Mouse (Mus musculus) megakaryocyte, embryonic 14.5 days (primary cell): Measurements from ENCODE around the gene Nek8. TPM values are rescaled to one million over a fixed set of nuclear protein-coding genes. Genes with fewer than 3 reads are reported as not detected.

Experiments used
- H3K27me3 ChIP-seq: replicated peaks from 2 replicates; pipeline ENCODE3; 2012; ENCODE audit warnings: inconsistent platforms
- H3K36me3 ChIP-seq: replicated peaks from 2 replicates; pipeline ENCODE3; 2012; ENCODE audit warnings: low read length, inconsistent platforms, mixed read lengths
- H3K4me1 ChIP-seq: 2 replicates; pipeline ENCODE4 v1.6.1; 2012; ENCODE audit warnings: inconsistent platforms
- H3K4me3 ChIP-seq: replicated peaks from 2 replicates; pipeline ENCODE3; 2012; ENCODE audit warnings: moderate library complexity, mild to moderate bottlenecking, inconsistent platforms
- H3K9me3 ChIP-seq: 2 replicates; pipeline ENCODE4 v1.6.1; 2012; ENCODE audit warnings: inconsistent platforms
- FLI1 ChIP-seq: IDR thresholded peaks from 2 replicates; pipeline ENCODE4 v1.6.1; 2012; ENCODE audit warnings: low read length, inconsistent platforms, mixed read lengths
- GATA1 ChIP-seq: IDR thresholded peaks from 3 replicates; pipeline ENCODE4 v1.6.1; 2012; ENCODE audit warnings: mixed read lengths, low read length, inconsistent platforms, borderline replicate concordance
- polyA plus RNA-seq: library from polyadenylated mRNA; stranded (reverse); fragments of >175 nt; gene quantifications from 2 replicates; pipeline ENCODE4 v1.2.3, GENCODE M21; 2012; ENCODE audit warnings: low replicate concordance; ENCODE audit not compliant: insufficient read depth

Gene Nek8
- polyA plus RNA-seq, 1 experiment, result 2.2 TPM

DNA sequence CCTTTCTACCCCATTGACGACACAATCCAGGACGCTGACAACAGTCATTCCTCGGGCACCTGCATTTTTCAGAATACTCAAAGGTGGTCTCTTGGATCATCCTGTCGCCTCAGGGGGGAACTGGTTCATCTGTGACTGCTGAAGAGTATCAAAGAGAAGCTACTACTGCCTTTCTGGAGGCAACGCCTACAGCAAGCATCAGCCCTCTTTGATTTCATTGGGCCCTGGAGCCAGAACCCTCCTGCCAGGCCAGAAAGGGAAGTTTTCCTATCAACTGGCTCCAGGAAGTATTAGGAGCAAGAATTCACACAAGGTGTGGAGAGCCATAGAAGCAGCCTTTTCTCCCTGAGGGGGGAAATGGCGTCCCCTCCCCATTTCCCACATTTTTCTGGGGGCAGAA, 9.8 kb downstream of the Nek8 start:
- Histone ChIP-seq H3K4me3 (no peak overlapping the region), H3K27me3 (peaks cover 47% of the 10 kb centered on the region), H3K9me3 (no peaks in the 10 kb centered on the region), H3K36me3 (peaks cover 31% of the 10 kb centered on the region), H3K4me1 (peaks cover 72% of the 10 kb centered on the region)
- TF ChIP-seq FLI1 (no peak), GATA1 (no peak)

DNA sequence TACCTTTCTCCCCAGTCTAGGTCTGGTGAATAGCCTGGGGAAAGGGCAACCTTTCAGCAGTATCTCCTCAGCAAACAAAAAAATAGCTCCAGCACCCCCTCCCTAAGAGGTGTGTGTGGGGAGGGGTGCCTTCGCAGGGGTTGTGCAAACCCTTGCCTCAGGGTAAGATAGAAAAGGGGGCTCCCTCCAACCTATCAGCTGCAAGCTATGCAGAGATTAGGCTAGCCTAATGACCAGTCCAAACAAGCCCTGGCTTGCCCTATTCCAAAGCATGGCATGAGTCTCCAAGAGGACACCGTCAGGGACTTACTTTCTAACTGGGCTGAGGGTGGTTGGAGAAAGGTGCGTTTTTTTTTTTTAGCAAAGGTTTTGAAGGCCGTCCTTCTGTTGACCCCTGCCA, 10.3 kb downstream of the Nek8 start:
- Histone ChIP-seq H3K4me3 (peak overlapping the region; percentile 96), H3K36me3 (peaks cover 33% of the 10 kb centered on the region), H3K27me3 (peaks cover 49% of the 10 kb centered on the region), H3K4me1 (peaks cover 74% of the 10 kb centered on the region), H3K9me3 (no peaks in the 10 kb centered on the region)
- TF ChIP-seq GATA1 (no peak), FLI1 (no peak)

DNA sequence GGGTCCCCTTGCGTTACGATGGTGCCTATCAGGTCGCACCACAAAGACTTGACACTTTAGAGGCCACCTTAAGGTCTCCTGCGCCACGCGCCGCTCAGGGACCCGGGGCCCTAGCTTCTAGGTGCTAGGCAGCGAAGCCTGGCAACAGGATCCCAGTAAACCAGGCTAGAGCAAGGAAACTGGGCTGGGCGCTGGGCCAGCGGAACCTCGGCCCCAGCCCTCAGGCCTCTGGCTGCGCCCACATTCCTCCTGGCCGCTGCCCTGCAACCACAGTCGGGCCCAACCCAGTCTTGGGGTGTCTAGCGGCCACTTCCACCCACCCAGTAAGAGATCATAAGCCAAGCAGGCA, 10.7 kb downstream of the Nek8 start:
- no peaks in the 10 kb centered on the region for H3K9me3 ChIP-seq
- peaks cover 78% of the 10 kb centered on the region for H3K4me1 ChIP-seq
- peak overlapping the region; percentile 96 for H3K4me3 ChIP-seq
- peaks cover 50% of the 10 kb centered on the region for H3K27me3 ChIP-seq
- no peak for TF ChIP-seq GATA1
- TF ChIP-seq FLI1, result no peak
- H3K36me3 ChIP-seq, result peaks cover 33% of the 10 kb centered on the region

DNA sequence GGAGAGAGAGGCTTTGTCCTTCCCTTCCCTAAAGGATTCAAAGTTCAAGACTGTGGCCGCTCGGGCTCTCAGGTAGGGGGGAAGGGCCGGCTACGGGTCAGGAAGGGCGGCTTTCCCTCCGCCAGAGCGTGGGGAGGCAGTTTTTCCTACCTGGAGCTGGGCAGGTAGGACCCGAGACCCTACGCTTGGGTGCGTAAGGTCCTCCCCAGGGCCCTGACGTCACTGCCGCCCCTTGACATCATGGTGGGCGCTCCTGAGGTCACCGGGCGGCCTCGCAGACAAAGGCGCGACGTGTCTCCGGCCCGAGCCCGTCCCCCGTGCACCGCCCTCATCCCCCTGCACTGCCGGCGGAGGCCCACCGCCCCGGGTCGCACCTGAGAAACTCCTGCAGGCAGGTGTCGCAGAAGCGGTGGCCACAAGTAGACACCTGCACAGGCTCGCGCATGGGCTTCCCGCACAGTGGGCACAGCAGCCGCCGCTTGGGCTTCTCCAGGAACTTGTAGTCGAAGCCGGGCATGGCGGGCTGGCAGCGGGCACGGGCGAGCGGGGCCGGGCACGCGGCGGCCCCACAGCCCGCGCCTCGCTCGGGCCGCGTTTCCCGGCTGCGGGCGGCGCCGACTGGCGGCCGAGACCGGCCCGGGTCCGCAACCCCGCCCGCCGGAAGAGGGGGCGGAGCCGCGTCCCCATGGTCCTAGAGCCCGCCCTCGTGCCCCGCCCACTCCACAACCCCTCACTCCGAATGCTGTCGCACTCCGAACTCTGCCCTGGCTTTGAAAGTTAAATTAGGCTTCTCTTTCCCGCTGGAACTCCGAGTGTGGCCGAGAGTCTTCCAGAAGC, 11.3 kb downstream of the Nek8 start, which contains the start of gene Traf4:
Traf4 (minus strand) TSS at position 666 of the 837 bp plus-strand sequence.
- Histone ChIP-seq H3K36me3 (peaks cover 35% of the 10 kb centered on the region), H3K9me3 (no peaks in the 10 kb centered on the region), H3K4me3 (peak within 1 kb of the TSS; percentile 96), H3K27me3 (peaks cover 52% of the 10 kb centered on the region), H3K4me1 (peaks cover 77% of the 10 kb centered on the region)
- TF ChIP-seq GATA1, result no peak
- no peak for TF ChIP-seq FLI1

GRCm38 (mm10) chr11:78164604-78164923, 11.9 kb downstream of the Nek8 start:
- no peak for TF ChIP-seq GATA1
- TF ChIP-seq FLI1, result no peak
- Histone ChIP-seq H3K27me3 (peaks cover 52% of the 10 kb centered on the region), H3K9me3 (no peaks in the 10 kb centered on the region), H3K4me3 (peak overlapping the region; percentile 96), H3K4me1 (peaks cover 80% of the 10 kb centered on the region), H3K36me3 (peaks cover 41% of the 10 kb centered on the region)

GRCm38 (mm10) chr11:78163681-78164603, 12.5 kb downstream of the Nek8 start:
- TF ChIP-seq GATA1 (no peak), FLI1 (no peak)
- Histone ChIP-seq H3K27me3 (peaks cover 49% of the 10 kb centered on the region), H3K9me3 (no peaks in the 10 kb centered on the region), H3K36me3 (peaks cover 41% of the 10 kb centered on the region), H3K4me3 (peak overlapping the region; percentile 96), H3K4me1 (peaks cover 80% of the 10 kb centered on the region)

- peak overlapping the region; percentile 96 for H3K4me3 ChIP-seq
Measured at GRCm38 (mm10) chr11:78163045-78163444, 13.4 kb downstream of the Nek8 start.

DNA sequence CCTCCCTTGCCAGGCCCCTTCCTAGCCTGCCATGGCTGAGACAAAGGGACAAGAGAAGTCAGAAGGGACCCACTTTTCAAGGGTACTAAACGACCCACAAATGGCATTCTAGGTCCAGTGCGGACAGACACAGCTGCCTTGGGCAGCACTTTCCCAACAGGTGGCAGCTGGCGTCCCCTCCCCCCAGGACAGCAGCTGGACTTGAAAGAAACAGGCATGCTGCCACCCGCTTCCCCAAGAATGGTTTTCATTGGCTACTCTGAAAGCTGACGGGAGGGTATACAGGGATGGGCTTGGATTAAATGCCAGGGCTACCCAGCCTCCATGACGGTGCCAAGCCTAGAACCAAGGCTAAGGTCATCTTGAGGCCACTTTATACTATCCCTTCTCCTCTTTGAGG, 14.0 kb downstream of the Nek8 start:
- Histone ChIP-seq H3K27me3 (peaks cover 45% of the 10 kb centered on the region), H3K4me3 (no peak overlapping the region), H3K4me1 (peaks cover 78% of the 10 kb centered on the region), H3K36me3 (peaks cover 49% of the 10 kb centered on the region), H3K9me3 (no peaks in the 10 kb centered on the region)
- TF ChIP-seq GATA1 (no peak), FLI1 (no peak)

More at GRCm38 (mm10) chr11:78163045-78163444, 13.4 kb downstream of the Nek8 start:
- H3K9me3 ChIP-seq, result no peaks in the 10 kb centered on the region
- H3K4me1 ChIP-seq, result peaks cover 81% of the 10 kb centered on the region
- TF ChIP-seq FLI1, result no peak
- no peak for TF ChIP-seq GATA1
- H3K36me3 ChIP-seq, result peaks cover 49% of the 10 kb centered on the region
- H3K27me3 ChIP-seq, result peaks cover 49% of the 10 kb centered on the region

DNA sequence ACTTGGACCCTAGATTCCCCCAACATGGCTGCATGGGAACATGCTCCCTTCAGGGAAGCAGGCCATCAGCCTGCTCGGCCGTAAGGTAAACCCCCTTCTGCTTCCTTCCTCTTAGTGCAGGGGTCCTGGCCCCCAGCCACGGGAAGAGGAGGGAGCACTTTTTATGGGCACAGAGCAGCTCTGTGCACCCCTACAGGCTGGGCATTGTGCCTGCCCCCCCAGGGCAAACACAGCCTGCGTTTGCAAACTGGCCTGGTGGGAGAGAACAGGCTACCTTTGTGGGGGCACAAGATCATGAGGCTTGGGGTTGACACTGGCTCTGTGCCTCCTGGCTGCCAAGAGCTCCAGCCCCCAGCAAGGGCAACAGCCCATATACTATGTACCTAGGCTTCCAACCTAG, 14.5 kb downstream of the Nek8 start:
- H3K4me3 ChIP-seq, result no peak overlapping the region
- peaks cover 40% of the 10 kb centered on the region for H3K27me3 ChIP-seq
- TF ChIP-seq GATA1, result no peak
- no peak for TF ChIP-seq FLI1
- H3K9me3 ChIP-seq, result no peaks in the 10 kb centered on the region
- H3K36me3 ChIP-seq, result peaks cover 48% of the 10 kb centered on the region
- peaks cover 74% of the 10 kb centered on the region for H3K4me1 ChIP-seq

DNA sequence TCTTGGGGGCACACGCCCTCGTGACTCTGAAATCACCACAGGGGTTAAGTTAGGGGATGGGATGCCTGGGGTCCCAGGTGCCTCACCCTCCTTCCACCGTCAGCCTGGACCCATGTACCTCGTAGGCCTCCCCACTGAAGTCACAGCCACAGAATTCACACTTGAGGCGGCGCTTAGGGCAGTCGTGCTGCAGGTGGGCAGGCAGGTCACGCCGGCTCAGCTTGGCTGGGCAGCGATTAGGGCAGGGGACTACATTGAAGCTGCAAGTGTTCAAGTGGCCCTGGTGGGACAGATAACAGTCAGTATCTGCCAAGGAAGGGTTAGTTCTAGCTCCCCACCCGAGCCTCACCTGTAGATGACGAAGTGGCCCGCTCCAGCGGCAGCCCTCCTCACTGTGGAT, 15.3 kb downstream of the Nek8 start:
- no peak for TF ChIP-seq FLI1
- no peak for TF ChIP-seq GATA1
- no peaks in the 10 kb centered on the region for H3K9me3 ChIP-seq
- H3K4me3 ChIP-seq, result peak overlapping the region; percentile 14
- H3K4me1 ChIP-seq, result peaks cover 67% of the 10 kb centered on the region
- peaks cover 40% of the 10 kb centered on the region for H3K27me3 ChIP-seq
- H3K36me3 ChIP-seq, result peaks cover 55% of the 10 kb centered on the region

DNA sequence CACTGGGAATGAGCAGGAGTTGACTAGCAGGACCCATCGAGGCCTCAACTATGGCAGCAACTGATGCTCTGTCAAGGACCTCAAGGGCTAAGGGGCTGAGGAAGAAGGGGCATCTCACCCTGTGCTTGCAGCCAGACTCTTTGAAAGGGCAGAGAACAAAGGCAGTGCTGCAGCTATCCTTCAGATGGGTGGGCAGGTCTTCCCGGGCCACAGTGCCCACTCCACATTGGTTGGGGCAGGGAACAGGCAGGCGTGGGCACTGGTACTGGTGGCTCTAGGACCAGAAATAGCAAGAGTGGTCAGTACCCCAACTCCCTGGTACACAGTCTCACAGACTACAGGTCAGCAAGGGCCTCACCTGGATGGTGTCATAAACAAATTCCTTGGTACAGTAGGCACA, 15.8 kb downstream of the Nek8 start:
- Histone ChIP-seq H3K27me3 (peaks cover 40% of the 10 kb centered on the region), H3K4me3 (peak overlapping the region; percentile 28), H3K9me3 (no peaks in the 10 kb centered on the region), H3K4me1 (peaks cover 63% of the 10 kb centered on the region), H3K36me3 (peaks cover 60% of the 10 kb centered on the region)
- no peak for TF ChIP-seq FLI1
- TF ChIP-seq GATA1, result no peak
